Comparison of ENCODE assay signal across 15 mouse cellular contexts in genomic region chr10:105772821-105773302, GRCm38 (mm10).
DNase-seq lines count a peak whose midpoint lies in the region; ATAC-seq and TF ChIP-seq lines count a peak whose summit lies in the region.
"Had no signal": no experiment of that assay in that cellular context is flagged by ENCODE, and none has a peak within 500 bp of the region (broad histone marks: within the 10 kb centered on the region; RNA-seq: fewer than 3 reads in every experiment).

No protein-coding gene starts in this region.

- no peak overlapping the region for H3K4me3 ChIP-seq in intestine, embryonic 14.5 days (ENCODE audit: low read depth, low read length)
- H3K4me3 ChIP-seq in intestine, embryonic 16.5 days (ENCODE audit: low read length), result no peak overlapping the region
- H3K4me3 ChIP-seq in stomach, embryonic 15.5 days (replicated peaks), result no peak overlapping the region
- no peak overlapping the region for H3K4me3 ChIP-seq in stomach, postnatal 0 days (ENCODE audit: low read depth, low read length)
- H3K4me3 ChIP-seq: erythroblast, embryonic 14.5 days; left cerebral cortex, adult 2 months had no signal

- H3K27ac ChIP-seq in intestine, embryonic 14.5 days (ENCODE audit: low read depth), result no peak overlapping the region
- H3K27ac ChIP-seq in intestine, embryonic 16.5 days (ENCODE audit: low read length), result no peak overlapping the region
- H3K27ac ChIP-seq in stomach, embryonic 15.5 days, result no peak overlapping the region
- no peak overlapping the region for H3K27ac ChIP-seq in stomach, postnatal 0 days (replicated peaks)
- H3K27ac ChIP-seq: left cerebral cortex, adult 2 months had no signal

- no peaks in the 10 kb centered on the region for H3K9me3 ChIP-seq in intestine, embryonic 14.5 days (ENCODE audit: control insufficient read depth, low read length)
- H3K9me3 ChIP-seq in intestine, embryonic 16.5 days (ENCODE audit: control insufficient read depth, low read length), result no peaks in the 10 kb centered on the region
- H3K9me3 ChIP-seq in stomach, embryonic 15.5 days, result no peaks in the 10 kb centered on the region
- no peaks in the 10 kb centered on the region for H3K9me3 ChIP-seq in stomach, postnatal 0 days (ENCODE audit: control insufficient read depth, low read length)

- peak; percentile 5 to 13 for DNase-seq in cerebellum, postnatal 10 days
- DNase-seq in cerebellum, postnatal 36 days, result no peak
- DNase-seq in intestine, embryonic 14.5 days (ENCODE audit: low spot score), result no peak
- no peak for DNase-seq in stomach, postnatal 0 days (ENCODE audit: low spot score)
- DNase-seq in left cerebral cortex, adult 18-20 months (ENCODE audit: low spot score in 2 of 2), result no peak
- no peak for DNase-seq in gastrocnemius, adult 8-10 months (ENCODE audit: low spot score in 2 of 2)
- DNase-seq: adrenal gland, postnatal 14 days; gastrocnemius, postnatal 36 days; heart, postnatal 14 days; kidney, postnatal 25 days; right cerebral cortex, postnatal 4 days had no signal

- H3K9ac ChIP-seq in intestine, embryonic 14.5 days (ENCODE audit: low read length), result no peak overlapping the region
- H3K9ac ChIP-seq in intestine, embryonic 16.5 days (ENCODE audit: low read depth, low read length), result no peak overlapping the region
- H3K9ac ChIP-seq in stomach, embryonic 15.5 days, result no peak overlapping the region
- no peak overlapping the region for H3K9ac ChIP-seq in stomach, postnatal 0 days (ENCODE audit: low read length)

- no peak for TF ChIP-seq CTCF in stomach, postnatal 0 days (IDR thresholded peaks at IDR 0.05; ENCODE audit: low read depth)

- no peak overlapping the region for H3K4me2 ChIP-seq in intestine, embryonic 14.5 days (ENCODE audit: low read length)
- H3K4me2 ChIP-seq in intestine, embryonic 16.5 days (ENCODE audit: low read depth, low read length), result no peak overlapping the region
- H3K4me2 ChIP-seq in stomach, embryonic 15.5 days, result no peak overlapping the region
- H3K4me2 ChIP-seq in stomach, postnatal 0 days (replicated peaks; ENCODE audit: low read depth), result no peak overlapping the region

- no peaks in the 10 kb centered on the region; the same call in 1 of the 2 replicates for H3K36me3 ChIP-seq in intestine, embryonic 14.5 days (ENCODE audit: control insufficient read depth, insufficient read depth, low read length)
- no peaks in the 10 kb centered on the region for H3K36me3 ChIP-seq in intestine, embryonic 16.5 days (ENCODE audit: control insufficient read depth, insufficient read depth, low read length)
- H3K36me3 ChIP-seq in stomach, embryonic 15.5 days, result no peaks in the 10 kb centered on the region
- no peaks in the 10 kb centered on the region for H3K36me3 ChIP-seq in stomach, postnatal 0 days (ENCODE audit: control insufficient read depth, insufficient read depth, low read length)

- no peak for TF ChIP-seq EP300 in stomach, postnatal 0 days (optimal IDR thresholded peaks at IDR 0.05)

- no peaks in the 10 kb centered on the region for H3K27me3 ChIP-seq in intestine, embryonic 14.5 days (replicated peaks; ENCODE audit: control insufficient read depth, insufficient read depth, low read length)
- no peaks in the 10 kb centered on the region for H3K27me3 ChIP-seq in intestine, embryonic 16.5 days (replicated peaks; ENCODE audit: control insufficient read depth, insufficient read depth, low read length)
- H3K27me3 ChIP-seq in stomach, embryonic 15.5 days (replicated peaks), result no peaks in the 10 kb centered on the region
- H3K27me3 ChIP-seq in stomach, postnatal 0 days (ENCODE audit: control insufficient read depth, insufficient read depth, low read length), result no peaks in the 10 kb centered on the region

- ATAC-seq in intestine, embryonic 14.5 days (replicated peaks; ENCODE audit: low FRiP score, low TSS enrichment, low read depth), result peak; percentile 47; the same call in 1 of the 2 replicates
- ATAC-seq in intestine, embryonic 16.5 days, result no peak
- 0 out of 2 replicates have a peak, but pooled peaks have one; percentile 27 for ATAC-seq in stomach, embryonic 15.5 days (ENCODE audit: insufficient read depth, low FRiP score, low read depth)
- no peak for ATAC-seq in stomach, postnatal 0 days (ENCODE audit: low FRiP score, low TSS enrichment)

- 82% methylated on average over 9 of the region's 9 CpGs for WGBS in intestine, embryonic 14.5 days
- WGBS in intestine, embryonic 16.5 days, result 91% methylated on average over 9 of the region's 9 CpGs
- 87% methylated on average over 9 of the region's 9 CpGs for WGBS in stomach, embryonic 15.5 days
- WGBS in stomach, postnatal 0 days, result 92% methylated on average over 9 of the region's 9 CpGs

- no peaks in the 10 kb centered on the region for H3K4me1 ChIP-seq in intestine, embryonic 14.5 days (replicated peaks; ENCODE audit: control insufficient read depth, insufficient read depth, low read length)
- no peaks in the 10 kb centered on the region for H3K4me1 ChIP-seq in intestine, embryonic 16.5 days (ENCODE audit: control insufficient read depth, insufficient read depth, low read length)
- no peaks in the 10 kb centered on the region for H3K4me1 ChIP-seq in stomach, embryonic 15.5 days
- no peaks in the 10 kb centered on the region for H3K4me1 ChIP-seq in stomach, postnatal 0 days (replicated peaks; ENCODE audit: control insufficient read depth, insufficient read depth)

Comparison
In these comparisons a context has a peak if more than half of its experiments do, and no peak if none do; other contexts are left out.
1. DNase-seq: peak in cerebellum, postnatal 10 days (2 of 2); none in cerebellum, postnatal 36 days (0 of 2), intestine, embryonic 14.5 days (single experiment), stomach, postnatal 0 days (single experiment), left cerebral cortex, adult 18-20 months (0 of 2) and gastrocnemius, adult 8-10 months (0 of 2).
2. ATAC-seq: peak in intestine, embryonic 14.5 days (single experiment) and stomach, embryonic 15.5 days (single experiment); none in intestine, embryonic 16.5 days (single experiment) and stomach, postnatal 0 days (single experiment).